In genomic region chr10:100003797-100004196, GRCm38 (mm10) we compare ENCODE assay signal across 30 mouse cellular contexts.
"Had no signal": no experiment of that assay in that cellular context is flagged by ENCODE, and none has a peak within 500 bp of the region (broad histone marks: within the 10 kb centered on the region; RNA-seq: fewer than 3 reads in every experiment).

No protein-coding gene starts in this region.

- H3K36me3 ChIP-seq: limb, embryonic 10.5 days; limb, embryonic 12.5 days; limb, embryonic 13.5 days; limb, embryonic 15.5 days; liver, embryonic 12.5 days; liver, embryonic 13.5 days; liver, embryonic 15.5 days; lung, embryonic 15.5 days; midbrain, embryonic 10.5 days; midbrain, embryonic 12.5 days; midbrain, embryonic 13.5 days; neural tube, embryonic 12.5 days had no signal

- H3K4me1 ChIP-seq: limb, embryonic 10.5 days; limb, embryonic 12.5 days; limb, embryonic 13.5 days; limb, embryonic 15.5 days; liver, embryonic 12.5 days; liver, embryonic 13.5 days; liver, embryonic 15.5 days; lung, embryonic 15.5 days; megakaryocyte, embryonic 14.5 days; midbrain, embryonic 10.5 days; midbrain, embryonic 12.5 days; midbrain, embryonic 13.5 days; neural tube, embryonic 12.5 days had no signal

- H3K9ac ChIP-seq: limb, embryonic 12.5 days; limb, embryonic 13.5 days; limb, embryonic 15.5 days; liver, embryonic 12.5 days; liver, embryonic 13.5 days; liver, embryonic 14.5 days; liver, embryonic 15.5 days; liver, postnatal 0 days; lung, embryonic 14.5 days; lung, embryonic 15.5 days; midbrain, embryonic 12.5 days; midbrain, embryonic 13.5 days; neural tube, embryonic 12.5 days had no signal

- H3K27ac ChIP-seq: limb, embryonic 10.5 days; limb, embryonic 12.5 days; limb, embryonic 13.5 days; limb, embryonic 15.5 days; liver, embryonic 12.5 days; liver, embryonic 13.5 days; liver, embryonic 14.5 days; liver, embryonic 15.5 days; lung, embryonic 15.5 days; macrophage; midbrain, embryonic 10.5 days; midbrain, embryonic 12.5 days; midbrain, embryonic 13.5 days; neural tube, embryonic 12.5 days had no signal

- DNase-seq: left cerebral cortex, postnatal 4 days; liver; liver, embryonic 13.5 days; liver, postnatal 0 days; lung, adult 18-20 months; lung, adult 2 months; lung, embryonic 14.5 days; lung, postnatal 10 days; lung, postnatal 14 days; lung, postnatal 36 days; lung, postnatal 4 days; midbrain, embryonic 14.5 days had no signal

- H3K4me2 ChIP-seq: limb, embryonic 12.5 days; limb, embryonic 13.5 days; limb, embryonic 15.5 days; liver, embryonic 11.5 days; liver, embryonic 12.5 days; liver, embryonic 13.5 days; liver, embryonic 15.5 days; lung, embryonic 14.5 days; lung, embryonic 15.5 days; midbrain, embryonic 12.5 days; midbrain, embryonic 13.5 days; neural tube, embryonic 12.5 days had no signal

- ATAC-seq: liver, embryonic 12.5 days; liver, postnatal 0 days; lung, postnatal 0 days; midbrain, embryonic 13.5 days; midbrain, embryonic 16.5 days had no signal

- H3K4me3 ChIP-seq: limb, embryonic 10.5 days; limb, embryonic 12.5 days; limb, embryonic 13.5 days; limb, embryonic 15.5 days; liver, embryonic 12.5 days; liver, embryonic 13.5 days; liver, embryonic 15.5 days; lung, embryonic 15.5 days; megakaryocyte, embryonic 14.5 days; midbrain, embryonic 10.5 days; midbrain, embryonic 12.5 days; midbrain, embryonic 13.5 days; myocyte; neural tube, embryonic 12.5 days had no signal

- H3K27me3 ChIP-seq: limb, embryonic 12.5 days; limb, embryonic 13.5 days; limb, embryonic 15.5 days; liver, embryonic 12.5 days; liver, embryonic 13.5 days; liver, embryonic 15.5 days; lung, embryonic 15.5 days; megakaryocyte, embryonic 14.5 days; neural tube, embryonic 12.5 days had no signal

- H3K9me3 ChIP-seq: limb, embryonic 10.5 days; limb, embryonic 12.5 days; limb, embryonic 13.5 days; limb, embryonic 15.5 days; liver, embryonic 12.5 days; liver, embryonic 15.5 days; lung, embryonic 15.5 days; midbrain, embryonic 10.5 days; midbrain, embryonic 12.5 days; midbrain, embryonic 13.5 days; neural tube, embryonic 12.5 days had no signal
